10 mouse cellular contexts compared by ENCODE assay signal in genomic region chr12:55354904-55355303, GRCm38 (mm10). TPM values are rescaled to one million over a fixed set of nuclear protein-coding genes. Genes with fewer than 3 reads are reported as not detected.
DNase-seq lines count a peak whose midpoint lies in the region; ATAC-seq and TF ChIP-seq lines count a peak whose summit lies in the region.
"Had no signal": no experiment of that assay in that cellular context is flagged by ENCODE, and none has a peak within 500 bp of the region (broad histone marks: within the 10 kb centered on the region; RNA-seq: fewer than 3 reads in every experiment).

No protein-coding gene starts in this region.

- WGBS in bone marrow, adult 2 months, result 27% methylated on average over 4 of the region's 4 CpGs
- 48% methylated on average over 4 of the region's 4 CpGs for WGBS in embryonic facial prominence, embryonic 14.5 days

- intact Hi-C loops in left cerebral cortex, postnatal 25 days (cut with DNase I), result loop anchor here (1.0 to 5.0 kb wide), 2 partner anchors 38 to 144 kb away; no protein-coding TSS in a partner anchor
- intact Hi-C loops in gastrocnemius, postnatal 14 days (cut with DNase I; ENCODE audit: low total_unique reads), result loop anchor here (5.0 kb wide), 1 partner anchor 38 kb away; no protein-coding TSS in a partner anchor

- H3K4me1 ChIP-seq in bone marrow, adult 2 months (ENCODE audit: control insufficient read depth, insufficient read depth, low read length), result no peaks in the 10 kb centered on the region
- peaks cover 3% of the 10 kb centered on the region; the same call in 1 of the 2 replicates for H3K4me1 ChIP-seq in embryonic facial prominence, embryonic 14.5 days (ENCODE audit: control insufficient read depth, insufficient read depth, low read length)

- ATAC-seq in embryonic facial prominence, embryonic 14.5 days (ENCODE audit: low read depth), result peak; percentile 60; the same call in 1 of the 2 replicates

- peak; percentile 39; the same call in 1 of the 2 replicates for TF ChIP-seq CTCF in bone marrow, adult 2 months (IDR thresholded peaks at IDR 0.05; ENCODE audit: control insufficient read depth, insufficient read depth, low read length)

- TF ChIP-seq POLR2A in bone marrow, adult 2 months (IDR thresholded peaks at IDR 0.05; ENCODE audit: borderline replicate concordance, control insufficient read depth, low read depth, low read length), result no peak

- H3K9me3 ChIP-seq in embryonic facial prominence, embryonic 14.5 days (ENCODE audit: control insufficient read depth, low read length), result no peaks in the 10 kb centered on the region

- H3K36me3 ChIP-seq in embryonic facial prominence, embryonic 14.5 days (ENCODE audit: control insufficient read depth, insufficient read depth, low read length), result no peaks in the 10 kb centered on the region

- DNase-seq in right cerebral cortex, adult 18-20 months, result peak; percentile 33
- DNase-seq in right cerebral cortex, postnatal 4 days, result no peak
- DNase-seq in embryonic facial prominence, embryonic 14.5 days (ENCODE audit: low spot score), result peak; percentile 41
- DNase-seq in induced T-regulatory cell, adult 2 months (ENCODE audit: low read depth), result peak; percentile 76
- peak; percentile 37 to 49 for DNase-seq in left cerebral cortex, postnatal 25 days (ENCODE audit: low spot score in 2 of 2)
- peak; percentile 73 for DNase-seq in naive thymus-derived CD4-positive, alpha-beta T cell, adult 2 months (ENCODE audit: low read depth)
- no peak for DNase-seq in gastrocnemius, postnatal 14 days

- H3K27me3 ChIP-seq in embryonic facial prominence, embryonic 14.5 days (replicated peaks; ENCODE audit: control insufficient read depth, insufficient read depth, low read length), result no peaks in the 10 kb centered on the region

- no peak overlapping the region for H3K4me3 ChIP-seq in bone marrow, adult 2 months (replicated peaks; ENCODE audit: control insufficient read depth, low read depth, low read length)
- no peak overlapping the region for H3K4me3 ChIP-seq in embryonic facial prominence, embryonic 14.5 days (ENCODE audit: low read depth, low read length)
- H3K4me3 ChIP-seq: erythroblast, embryonic 14.5 days had no signal

- H3K9ac ChIP-seq in embryonic facial prominence, embryonic 14.5 days (ENCODE audit: low read depth, low read length), result no peak overlapping the region

- no peak overlapping the region for H3K4me2 ChIP-seq in embryonic facial prominence, embryonic 14.5 days (ENCODE audit: low read depth, low read length)

- H3K27ac ChIP-seq in bone marrow, adult 2 months (ENCODE audit: control insufficient read depth, insufficient read depth, low read depth, low read length, poor library complexity), result no peak overlapping the region
- no peak overlapping the region for H3K27ac ChIP-seq in embryonic facial prominence, embryonic 14.5 days (replicated peaks; ENCODE audit: low read depth, low read length)
- H3K27ac ChIP-seq: macrophage had no signal

RNA-seq across cellular contexts. Expression of gene Psma6, which starts 29.1 kb away (rescaled TPM):
- 71.0 and 119 TPM in 2 replicates for polyA plus RNA-seq in bone marrow, adult 2 months (2011; ENCODE audit: insufficient read depth, insufficient read length, low replicate concordance, missing spikeins)
- polyA plus RNA-seq in embryonic facial prominence, embryonic 14.5 days (2014; fragmentation: Nextera tagmentation; extraction: Ambion mirVana), result 397 and 404 TPM in 2 replicates
- 100 to 1,000 TPM; 144 to 145 TPM for total RNA-seq in left cerebral cortex, postnatal 25 days (2021)
- total RNA-seq in gastrocnemius, postnatal 14 days (2021), result 100 to 1,000 TPM; 183 to 185 TPM

RNA-seq across cellular contexts. Expression of gene Ppp2r3c, which starts 52.1 kb away (rescaled TPM):
- 9.0 and 11.2 TPM in 2 replicates for polyA plus RNA-seq in bone marrow, adult 2 months (2011; ENCODE audit: insufficient read depth, insufficient read length, low replicate concordance, missing spikeins)
- 12.4 and 12.6 TPM in 2 replicates for polyA plus RNA-seq in embryonic facial prominence, embryonic 14.5 days (2014; fragmentation: Nextera tagmentation; extraction: Ambion mirVana)
- total RNA-seq in left cerebral cortex, postnatal 25 days (2021), result 10 to 100 TPM; 11.4 to 13.9 TPM
- total RNA-seq in gastrocnemius, postnatal 14 days (2021), result 10 to 100 TPM; 10.2 to 11.1 TPM

RNA-seq across cellular contexts. Expression of gene 1110008L16Rik, which starts 55.5 kb away (rescaled TPM):
- 5.7 and 7.9 TPM in 2 replicates for polyA plus RNA-seq in bone marrow, adult 2 months (2011; ENCODE audit: insufficient read depth, insufficient read length, low replicate concordance, missing spikeins)
- polyA plus RNA-seq in embryonic facial prominence, embryonic 14.5 days (2014; fragmentation: Nextera tagmentation; extraction: Ambion mirVana), result 12.1 and 13.9 TPM in 2 replicates
- 1 to 10 TPM; 8.9 to 9.0 TPM for total RNA-seq in left cerebral cortex, postnatal 25 days (2021)
- total RNA-seq in gastrocnemius, postnatal 14 days (2021), result 1 to 10 TPM; 7.3 to 7.4 TPM

Comparison
In these comparisons a context has a peak if more than half of its experiments do, and no peak if none do; other contexts are left out.
1. DNase-seq: peak in right cerebral cortex, adult 18-20 months (single experiment), embryonic facial prominence, embryonic 14.5 days (single experiment), induced T-regulatory cell, adult 2 months (single experiment), left cerebral cortex, postnatal 25 days (2 of 2) and naive thymus-derived CD4-positive, alpha-beta T cell, adult 2 months (single experiment); none in right cerebral cortex, postnatal 4 days (single experiment) and gastrocnemius, postnatal 14 days (single experiment).